Mouse (Mus musculus) liver, adult 2 months (tissue): Measurements from ENCODE around the gene Clca4a.

ENCODE experiments used
- CTCF ChIP-seq: fragments of 200-500 bp; IDR thresholded peaks from 2 replicates; pipeline ENCODE4 v1.5.1; 2011; ENCODE audit warnings: low read depth, low read length, control low read depth
- POLR2A ChIP-seq: fragments of 200-500 bp; IDR thresholded peaks from 2 replicates; pipeline ENCODE4 v1.6.1; 2011; ENCODE audit warnings: low read length, control low read depth; ENCODE audit not compliant: insufficient read depth; ENCODE audit errors: extremely low read depth

GRCm38 (mm10) chr3:144977631-144978030, 2.8 kb upstream of the Clca4a start:
- TF ChIP-seq CTCF (no peak), POLR2A (no peak)
